Mouse (Mus musculus): ENCODE measurements around the gene Mtmr14. TPM values are rescaled to one million over a fixed set of nuclear protein-coding genes. Genes with fewer than 3 reads are reported as not detected.
A peak's percentile ranks its signal among the peaks of the same experiment; 100 is the strongest.

Mtmr14 gene
- 10 to 100 TPM; 14.2 to 17.0 (median 16.3) TPM for total RNA-seq (2022)

DNA sequence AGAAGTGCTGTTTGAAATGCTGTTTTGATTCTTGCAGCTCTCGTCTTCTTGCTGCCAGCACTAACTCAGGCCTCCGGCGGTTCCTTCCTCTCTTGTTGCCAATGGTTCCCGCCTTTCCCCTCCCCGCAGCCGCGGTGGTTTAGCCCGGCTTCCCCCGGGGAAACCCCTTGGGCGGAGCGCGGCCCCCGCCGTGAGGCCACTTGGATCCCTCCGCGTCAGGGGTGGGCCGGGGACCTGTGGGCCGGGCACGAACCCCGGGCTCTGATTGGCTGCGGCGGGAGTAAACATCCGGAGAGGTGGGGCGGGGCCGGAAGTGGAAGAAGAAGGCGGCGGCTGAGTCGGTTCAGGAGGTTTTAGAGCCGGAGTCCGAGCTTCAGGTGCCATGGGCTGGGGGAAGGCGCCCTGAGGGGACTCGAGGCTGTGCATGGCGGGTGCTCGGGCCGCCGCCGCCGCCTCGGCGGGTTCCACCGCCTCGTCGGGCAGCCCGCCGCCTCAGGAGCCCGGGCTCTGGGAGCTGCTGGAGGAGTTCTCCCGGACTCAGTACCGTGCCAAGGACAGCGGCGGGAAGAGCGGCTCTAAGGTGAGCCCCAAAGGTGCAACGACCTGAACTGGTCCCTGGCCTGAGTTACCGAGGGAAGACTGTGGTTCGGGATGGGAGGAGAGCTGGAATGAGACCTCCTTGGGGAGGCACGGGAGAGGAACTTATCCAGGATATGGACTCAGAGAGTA, at the start of gene Mtmr14:
Gene Mtmr14, plus strand, starts transcription at position 302 of the 729 bp plus-strand sequence.
- DNase-seq (ENCODE audit: low spot score in 2 of 2) = peak; percentile 98

DNA sequence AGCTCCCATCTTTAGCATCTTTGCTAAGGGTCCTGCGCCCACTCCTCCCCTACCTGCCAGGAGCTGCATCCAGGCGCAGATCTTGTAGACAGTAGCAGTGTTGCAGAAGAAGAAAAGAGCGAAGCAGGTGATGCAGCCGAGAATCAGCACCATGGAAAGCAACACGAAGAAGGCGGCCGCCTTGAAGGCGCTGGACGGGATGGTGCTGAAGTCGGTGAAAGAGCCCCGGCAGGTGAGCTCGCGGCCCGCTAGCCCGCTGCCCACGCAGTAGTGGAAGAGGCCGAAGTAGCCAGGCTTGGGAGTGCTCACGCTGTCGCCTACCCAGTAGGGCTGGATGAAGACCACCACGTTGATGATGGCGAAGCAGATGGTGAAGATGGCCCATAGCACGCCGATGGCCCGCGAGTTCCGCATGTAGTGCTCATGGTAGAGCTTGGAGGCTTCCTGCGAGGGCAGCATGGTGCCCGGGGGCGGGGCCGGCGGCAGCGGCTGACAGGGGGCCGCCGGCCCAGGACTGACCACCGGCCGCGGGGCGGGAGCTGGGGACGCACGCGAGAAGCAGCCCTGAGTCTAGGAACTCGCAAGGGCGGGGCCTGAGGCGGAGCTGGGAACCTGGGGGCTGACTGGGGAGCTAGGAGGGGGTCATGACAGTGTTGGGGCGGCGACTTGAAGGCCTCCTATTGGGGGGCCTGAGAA, 43.7 kb upstream of the Mtmr14 start:
- DNase-seq (ENCODE audit: low spot score in 2 of 2) = no peak

- DNase-seq (ENCODE audit: low spot score in 2 of 2) = no peak
Measured at GRCm38 (mm10) chr6:113194517-113194840, 43.2 kb upstream of the Mtmr14 start.

DNA sequence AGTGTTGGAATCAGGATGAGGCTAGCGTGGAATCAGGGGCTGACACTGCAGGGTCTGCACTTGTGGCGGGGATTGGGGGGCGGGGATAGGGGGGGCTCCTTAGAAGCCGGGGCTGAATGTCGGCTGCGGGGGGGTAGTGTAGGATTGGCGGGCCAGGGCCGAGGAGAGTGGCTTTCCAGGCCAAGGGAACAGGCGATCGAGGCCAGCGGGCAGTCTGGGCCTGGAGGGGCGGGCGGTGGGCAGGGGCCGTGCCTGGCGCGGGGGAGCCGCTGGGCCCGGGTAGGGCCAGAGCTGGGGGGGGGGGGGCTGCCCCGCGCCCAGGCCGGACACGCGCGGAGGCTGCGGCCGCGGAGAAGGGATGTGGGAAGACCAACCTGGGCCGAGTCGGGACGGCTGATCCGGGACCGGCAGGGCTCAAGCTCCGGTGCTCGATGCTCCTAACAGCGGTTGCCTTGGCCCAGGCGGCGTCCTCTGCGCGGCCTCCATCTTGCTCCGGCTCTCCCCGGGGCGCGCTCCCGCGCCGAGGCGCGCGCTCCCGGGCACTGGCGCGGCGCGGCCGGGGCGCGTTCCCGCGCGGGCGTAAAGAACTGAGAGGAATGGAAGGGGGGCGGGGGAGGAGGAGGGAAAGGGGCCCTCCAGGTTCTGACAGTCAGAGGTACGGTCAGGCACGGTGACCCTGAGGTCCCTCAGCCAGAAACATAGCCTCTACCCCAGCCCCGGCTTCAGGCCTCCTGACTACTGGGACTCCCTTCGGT, 42.6 kb upstream of the Mtmr14 start, which contains the start of gene Lhfpl4:
Gene Lhfpl4, minus strand, starts transcription at position 544 of the 755 bp plus-strand sequence.
- DNase-seq (ENCODE audit: low spot score in 2 of 2) = no peak

DNA sequence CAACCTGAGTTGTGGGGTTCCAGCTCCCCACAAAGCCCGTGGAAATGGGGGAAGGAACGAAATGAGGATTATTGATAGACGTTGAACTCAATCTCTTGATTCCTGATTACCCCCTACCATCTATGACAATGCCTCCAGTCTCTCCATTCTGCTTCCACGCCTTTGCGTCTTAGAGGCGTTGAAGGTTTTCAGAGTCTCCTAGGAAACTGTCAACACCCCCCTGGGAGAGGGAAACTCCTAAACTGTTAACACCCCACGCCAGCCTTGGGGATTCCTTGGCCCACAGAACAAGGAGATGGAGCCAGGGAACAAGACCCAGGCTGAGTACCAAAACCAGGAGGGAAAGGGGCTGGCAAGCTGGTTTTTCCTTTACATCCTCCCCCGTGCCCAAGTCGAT, 42.0 kb upstream of the Mtmr14 start:
- no peak for DNase-seq (ENCODE audit: low spot score in 2 of 2)

- DNase-seq (ENCODE audit: low spot score in 2 of 2) = no peak
Measured at GRCm38 (mm10) chr6:113216280-113216679, 21.4 kb upstream of the Mtmr14 start.

GRCm38 (mm10) chr6:113225798-113226197, 11.8 kb upstream of the Mtmr14 start:
- no peak for DNase-seq (ENCODE audit: low spot score in 2 of 2)

- DNase-seq (ENCODE audit: low spot score in 2 of 2) = no peak
Measured at GRCm38 (mm10) chr6:113226705-113227104, 10.9 kb upstream of the Mtmr14 start.

DNA sequence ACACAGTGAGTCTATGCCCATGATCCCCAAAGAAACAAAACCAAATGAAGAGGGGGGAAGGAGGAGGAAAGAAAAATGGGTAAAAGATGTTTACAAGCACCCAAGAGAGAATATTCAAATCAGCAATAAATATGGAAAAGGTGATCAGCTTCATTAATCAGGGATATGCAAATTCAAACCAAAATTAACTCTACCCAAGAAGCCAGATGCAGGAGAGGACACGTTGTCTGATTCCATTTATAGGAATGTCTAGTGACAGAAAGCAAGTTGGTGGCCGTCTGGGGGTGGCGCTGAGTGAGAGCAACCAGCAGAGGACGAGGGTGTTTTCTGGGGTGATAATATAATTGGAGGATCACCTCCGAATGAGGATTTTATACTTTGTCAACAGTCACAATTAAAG, 2.5 kb upstream of the Mtmr14 start:
- DNase-seq (ENCODE audit: low spot score in 2 of 2) = no peak

GRCm38 (mm10) chr6:113238442-113238841, 799 bp downstream of the Mtmr14 start:
- no peak for DNase-seq (ENCODE audit: low spot score in 2 of 2)

DNA sequence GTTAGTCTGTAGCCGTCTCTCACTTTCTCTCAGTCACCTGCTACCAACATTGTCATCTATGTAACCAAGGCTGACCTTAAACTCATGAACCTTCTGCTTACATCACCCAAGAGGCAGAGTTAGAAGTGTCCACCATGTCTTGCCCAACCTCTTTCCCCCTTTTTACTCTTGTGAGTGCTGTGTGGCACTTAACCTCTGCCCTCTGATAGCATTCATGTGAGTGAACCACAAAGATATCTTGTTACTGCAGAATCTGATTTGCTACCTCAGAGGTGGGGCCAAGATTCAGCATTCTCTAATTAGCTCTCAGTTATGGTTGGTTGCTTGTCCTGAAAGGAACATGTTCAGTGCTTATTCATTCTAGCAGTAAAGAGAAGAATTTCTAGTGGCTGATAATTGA, 5.1 kb downstream of the Mtmr14 start:
- no peak for DNase-seq (ENCODE audit: low spot score in 2 of 2)

GRCm38 (mm10) chr6:113245585-113245984, 7.9 kb downstream of the Mtmr14 start:
- DNase-seq (ENCODE audit: low spot score in 2 of 2) = no peak

DNA sequence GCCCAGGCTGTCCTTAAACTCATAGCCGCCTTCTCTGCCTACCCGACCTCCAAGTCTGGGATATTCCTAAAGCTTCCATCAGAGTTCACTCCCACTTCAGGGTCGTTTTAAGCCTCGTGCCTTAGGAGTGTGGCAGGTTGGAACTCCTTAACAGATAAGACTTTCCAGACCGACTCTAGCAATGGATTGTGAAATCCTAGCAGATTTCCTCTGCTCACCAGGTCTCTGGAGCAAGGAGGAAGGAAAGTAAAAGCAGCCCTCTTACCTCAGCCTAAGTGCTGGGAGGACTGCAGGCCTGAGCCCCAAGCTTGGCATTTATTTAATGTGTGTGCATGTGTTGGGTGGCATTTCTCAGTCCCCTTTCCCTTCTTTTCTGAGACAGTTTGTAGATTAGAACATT, 13.1 kb downstream of the Mtmr14 start:
- DNase-seq (ENCODE audit: low spot score in 2 of 2) = no peak

DNA sequence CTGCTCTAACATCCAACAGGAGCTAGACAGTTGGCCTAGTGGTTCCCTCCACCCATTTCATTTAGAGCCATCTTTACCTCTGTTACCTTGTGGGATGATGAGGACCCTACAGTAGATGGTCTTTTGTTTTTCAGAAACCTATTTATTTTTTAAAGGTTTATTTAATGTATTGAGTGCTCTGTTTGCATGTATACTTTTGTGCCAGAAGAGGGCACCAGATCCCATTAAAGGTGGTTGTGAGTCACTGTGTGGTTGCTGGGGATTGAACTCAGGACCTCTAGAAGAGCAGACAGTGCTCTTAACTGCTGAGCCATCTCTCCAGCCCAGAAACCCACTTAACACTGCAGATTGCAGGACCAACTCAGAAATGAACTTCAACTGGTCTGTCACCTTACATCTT, 14.3 kb downstream of the Mtmr14 start:
- DNase-seq (ENCODE audit: low spot score in 2 of 2) = no peak

DNA sequence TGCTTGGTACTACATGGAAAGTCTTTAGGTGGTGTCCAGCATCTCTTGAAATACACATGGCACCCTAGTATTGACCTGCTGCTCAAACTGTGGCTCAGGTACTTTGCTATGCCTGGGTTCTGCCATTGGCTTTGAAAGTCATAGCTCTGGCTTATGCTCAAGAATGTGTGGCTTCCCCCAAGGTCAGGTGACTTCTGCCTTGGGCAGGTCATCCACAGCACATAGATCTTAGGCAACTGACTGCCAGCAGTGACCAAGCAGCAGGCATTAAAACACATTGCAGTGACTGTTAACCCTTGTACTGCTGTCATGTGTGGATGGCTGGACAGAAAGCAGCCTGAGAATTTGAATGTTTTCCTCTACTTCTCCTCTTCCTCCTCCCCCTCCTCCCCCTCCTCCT, 17.3 kb downstream of the Mtmr14 start:
- DNase-seq (ENCODE audit: low spot score in 2 of 2) = no peak

DNA sequence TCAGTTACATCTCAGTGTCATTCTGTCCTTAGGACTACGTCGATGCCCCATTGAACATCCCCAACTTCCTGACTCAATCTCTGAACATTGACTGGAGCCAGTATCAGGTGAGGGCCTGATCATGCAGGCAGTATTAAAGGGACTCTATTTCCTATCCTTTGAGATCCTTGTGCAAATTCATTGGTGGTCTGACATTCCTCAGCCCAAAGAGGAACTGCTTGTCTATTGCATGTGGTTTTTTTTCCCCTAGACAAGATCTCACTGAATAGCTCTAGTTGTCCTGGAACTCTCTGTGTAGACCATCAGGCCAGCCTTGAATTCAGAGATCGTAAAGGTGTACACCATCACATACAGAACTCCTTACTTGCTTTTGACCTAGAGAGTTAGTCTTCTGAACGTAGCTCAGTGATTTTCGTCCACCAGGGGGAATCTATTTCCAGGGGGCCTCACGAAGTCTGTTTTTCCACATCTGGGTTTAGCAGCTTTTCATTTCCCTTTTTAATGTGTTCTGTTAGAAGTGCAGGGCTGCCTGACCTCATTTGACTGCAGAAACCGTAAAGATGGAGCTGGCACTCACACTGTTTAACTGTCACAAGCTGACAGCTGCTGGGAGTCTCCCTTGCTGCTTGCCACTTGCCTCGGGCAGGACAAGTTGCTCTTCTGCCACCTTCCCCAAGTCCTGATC, 23.7 kb downstream of the Mtmr14 start:
- DNase-seq (ENCODE audit: low spot score in 2 of 2) = no peak

- no peak for DNase-seq (ENCODE audit: low spot score in 2 of 2)
Measured at GRCm38 (mm10) chr6:113263531-113263930, 25.9 kb downstream of the Mtmr14 start.

DNA sequence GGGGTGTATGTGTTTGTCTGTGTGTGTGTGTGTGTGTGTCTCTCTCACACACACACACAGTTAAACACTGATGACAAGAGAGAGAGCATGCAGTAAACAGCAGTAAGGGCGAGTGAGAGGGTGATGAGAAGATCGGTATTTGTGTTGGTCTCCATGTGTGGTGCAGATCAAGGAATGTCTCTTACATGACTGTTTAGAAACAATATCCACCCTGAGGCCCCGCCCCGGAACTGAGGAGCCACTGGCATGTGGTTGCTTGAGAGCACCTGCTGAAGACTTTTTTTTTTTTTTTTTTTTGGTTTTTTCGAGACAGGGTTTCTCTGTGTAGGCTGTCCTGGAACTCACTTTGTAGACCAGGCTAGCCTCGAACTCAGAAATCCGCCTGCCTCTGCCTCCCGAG, 26.8 kb downstream of the Mtmr14 start:
- no peak for DNase-seq (ENCODE audit: low spot score in 2 of 2)

DNA sequence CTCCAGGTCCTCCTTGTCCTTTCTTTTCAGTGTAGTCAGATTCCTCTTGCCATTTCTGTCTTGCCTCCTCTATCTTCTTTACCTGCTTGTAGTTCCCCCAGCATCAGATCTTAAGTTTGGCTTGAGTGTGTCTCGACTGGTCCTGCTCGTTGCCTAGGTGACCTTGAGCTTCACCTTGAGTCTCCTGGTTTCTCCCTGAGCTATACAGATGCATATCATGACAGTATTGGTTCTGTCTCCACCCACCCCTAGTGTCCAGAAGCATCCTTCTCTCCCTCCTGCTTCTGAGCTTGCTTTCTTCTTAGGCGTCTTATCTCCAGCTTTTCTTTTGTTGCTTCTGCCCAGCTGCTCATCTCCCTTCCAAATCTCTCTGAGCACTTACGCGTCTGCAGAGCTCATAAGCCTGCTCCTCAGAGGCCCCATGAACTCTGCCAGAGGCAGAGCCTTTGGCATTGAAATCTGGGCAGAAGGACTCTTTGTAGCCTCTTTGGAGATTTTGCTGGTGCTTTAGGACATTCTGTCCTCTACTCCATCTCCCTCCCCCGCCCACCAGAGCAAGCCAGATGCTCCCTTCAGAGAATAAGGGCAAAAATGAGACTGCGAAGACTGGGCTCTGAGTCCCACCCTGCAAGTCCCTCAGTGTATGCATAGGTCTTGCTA, 29.5 kb downstream of the Mtmr14 start:
- DNase-seq (ENCODE audit: low spot score in 2 of 2) = no peak

DNA sequence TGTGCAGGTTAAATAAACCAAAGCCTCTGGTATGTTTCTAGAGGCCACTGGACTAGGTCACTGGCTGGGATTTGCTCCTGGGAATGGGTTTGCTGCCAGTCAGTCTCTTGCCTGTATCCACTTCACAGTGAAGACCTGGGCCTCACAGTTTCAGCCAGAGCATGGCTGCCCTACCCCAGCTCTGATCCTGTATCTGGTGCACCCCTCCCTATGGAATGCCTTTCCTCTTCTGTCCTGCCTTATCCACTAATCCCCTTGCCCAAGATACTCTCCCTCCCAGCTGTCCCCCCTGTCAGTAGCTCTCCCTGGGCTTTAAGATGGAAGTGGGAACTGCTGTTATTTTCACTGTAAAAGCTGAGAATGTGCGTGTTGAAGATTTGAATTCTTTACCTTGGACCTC, 30.3 kb downstream of the Mtmr14 start:
- no peak for DNase-seq (ENCODE audit: low spot score in 2 of 2)

GRCm38 (mm10) chr6:113272365-113272764, 34.7 kb downstream of the Mtmr14 start:
- DNase-seq (ENCODE audit: low spot score in 2 of 2) = no peak
